Mouse (Mus musculus) heart, embryonic 16.5 days (tissue): Measurements from ENCODE around the gene Fkbp2. TPM values are rescaled to one million over a fixed set of nuclear protein-coding genes. Genes with fewer than 3 reads are reported as not detected.

Source experiments
- ATAC-seq: fragments of 200-750 bp; cut with Nextera tagmentation; replicated peaks from 2 replicates; pipeline ENCODE4 v1.8.0; 2017; ENCODE audit warnings: moderate number of reproducible peaks; ENCODE audit not compliant: insufficient read depth, low FRiP score; ENCODE audit errors: extremely low read depth
- H3K27ac ChIP-seq: fragments of 300-500 bp; sonication (generic); 2 replicates; pipeline ENCODE4 v1.5.1; 2014; ENCODE audit warnings: mild to moderate bottlenecking, low read length, control low read depth, moderate library complexity
- H3K27me3 ChIP-seq: fragments of 300-500 bp; sonication (generic); 2 replicates; pipeline ENCODE4 v1.6.1; 2014; ENCODE audit warnings: low read length, mixed read lengths; ENCODE audit not compliant: control insufficient read depth, insufficient read depth
- H3K36me3 ChIP-seq: fragments of 300-500 bp; sonication (generic); 2 replicates; pipeline ENCODE4 v1.6.1; 2014; ENCODE audit not compliant: control insufficient read depth, insufficient read depth
- H3K4me1 ChIP-seq: fragments of 300-500 bp; sonication (generic); 2 replicates; pipeline ENCODE4 v1.6.1; 2014; ENCODE audit warnings: low read length, mixed read lengths; ENCODE audit not compliant: control insufficient read depth, insufficient read depth
- H3K4me2 ChIP-seq: fragments of 300-500 bp; sonication (generic); 2 replicates; pipeline ENCODE4 v1.6.1; 2014; ENCODE audit warnings: low read depth, mild to moderate bottlenecking, control low read depth, low read length
- H3K4me3 ChIP-seq: fragments of 300-500 bp; sonication (generic); 2 replicates; pipeline ENCODE4 v1.5.1; 2014; ENCODE audit warnings: mild to moderate bottlenecking, control low read depth, low read length
- H3K9ac ChIP-seq: fragments of 300-500 bp; sonication (generic); 2 replicates; pipeline ENCODE4 v1.6.1; 2014; ENCODE audit warnings: low read length, control low read depth
- H3K9me3 ChIP-seq: fragments of 300-500 bp; sonication (generic); replicated peaks from 2 replicates; pipeline ENCODE4 v1.6.1; 2016; ENCODE audit warnings: low read length; ENCODE audit not compliant: control insufficient read depth
- WGBS: fragments of 180-500 bp; shearing (Covaris S2); extraction: QIAGEN DNeasy Blood & Tissue Kit; methylation state at CpG from one replicate; pipeline ENCODE4 v1.1.7; 2014; 5-methylcytosine and 5-hydroxymethylcytosine counted together
- polyA plus RNA-seq: library from polyadenylated mRNA; unstranded; fragments of >200 nt; fragmentation: Nextera tagmentation; extraction: Ambion mirVana; gene quantifications from 2 replicates; pipeline ENCODE4 v1.2.1, GENCODE M21; 2015

The Fkbp2 gene
- polyA plus RNA-seq, 1 experiment from 2014 or later = 83.7 TPM

GRCm38 (mm10) chr19:6968491-6969271 is 11.6 kb downstream of the Fkbp2 start:
- Histone ChIP-seq H3K9me3 (no peaks in the 10 kb centered on the region), H3K4me2 (peak overlapping the region; percentile 63), H3K27me3 (no peaks in the 10 kb centered on the region), H3K27ac (no peak overlapping the region), H3K9ac (peak overlapping the region; percentile 76), H3K4me1 (peaks cover 29% of the 10 kb centered on the region), H3K36me3 (peaks cover 14% of the 10 kb centered on the region), H3K4me3 (peak overlapping the region; percentile 61)
- no peak for ATAC-seq
- WGBS = 16% methylated on average over 15 of the region's 15 CpGs

- H3K27ac ChIP-seq = no peak overlapping the region
- H3K4me1 ChIP-seq = peaks cover 36% of the 10 kb centered on the region
- no peaks in the 10 kb centered on the region for H3K9me3 ChIP-seq
- peaks cover 30% of the 10 kb centered on the region for H3K36me3 ChIP-seq
- H3K4me2 ChIP-seq = no peak overlapping the region
- no peaks in the 10 kb centered on the region for H3K27me3 ChIP-seq
- no peak for ATAC-seq
- H3K9ac ChIP-seq = no peak overlapping the region
- no peak overlapping the region for H3K4me3 ChIP-seq
- 80% methylated on average over 10 of the region's 10 CpGs for WGBS
These were observed 23.8 kb downstream of the Fkbp2 start for GRCm38 (mm10) chr19:6956461-6956860.

- peak; percentile 8; the same call in 1 of the 2 replicates for ATAC-seq
- Histone ChIP-seq H3K27me3 (no peaks in the 10 kb centered on the region), H3K27ac (peak overlapping the region; percentile 36; the same call in 1 of the 2 replicates), H3K4me2 (no peak overlapping the region), H3K9ac (peak overlapping the region; percentile 41; the same call in 1 of the 2 replicates), H3K4me3 (no peak overlapping the region), H3K36me3 (peaks cover 30% of the 10 kb centered on the region), H3K4me1 (peaks cover 37% of the 10 kb centered on the region), H3K9me3 (no peaks in the 10 kb centered on the region)
- 52% methylated on average over 7 of the region's 7 CpGs for WGBS
These were observed 24.9 kb downstream of the Fkbp2 start for GRCm38 (mm10) chr19:6955424-6955823.

- no peak overlapping the region for H3K4me3 ChIP-seq
- H3K36me3 ChIP-seq = peaks cover 17% of the 10 kb centered on the region
- no peak overlapping the region for H3K4me2 ChIP-seq
- no peak overlapping the region for H3K9ac ChIP-seq
- no peak overlapping the region for H3K27ac ChIP-seq
- no peaks in the 10 kb centered on the region for H3K9me3 ChIP-seq
- H3K27me3 ChIP-seq = no peaks in the 10 kb centered on the region
- H3K4me1 ChIP-seq = peaks cover 43% of the 10 kb centered on the region
- WGBS = 51% methylated on average over 9 of the region's 9 CpGs
- ATAC-seq = no peak
These were observed 26.3 kb downstream of the Fkbp2 start for GRCm38 (mm10) chr19:6954046-6954445.

- Histone ChIP-seq H3K4me2 (peak overlapping the region; percentile 85), H3K4me3 (peak overlapping the region; percentile 86), H3K36me3 (peaks cover 10% of the 10 kb centered on the region), H3K27ac (peak overlapping the region; percentile 100), H3K9ac (peak overlapping the region; percentile 89), H3K27me3 (no peaks in the 10 kb centered on the region), H3K9me3 (no peaks in the 10 kb centered on the region), H3K4me1 (peaks cover 43% of the 10 kb centered on the region)
- WGBS = 5% methylated on average over 3 of the region's 3 CpGs
- no peak for ATAC-seq
These were observed 27.6 kb downstream of the Fkbp2 start for GRCm38 (mm10) chr19:6952712-6953037.

- peak overlapping the region; percentile 100 for H3K27ac ChIP-seq
- H3K4me1 ChIP-seq = peaks cover 43% of the 10 kb centered on the region
- H3K9ac ChIP-seq = peak overlapping the region; percentile 89
- no peaks in the 10 kb centered on the region for H3K27me3 ChIP-seq
- peak overlapping the region; percentile 86 for H3K4me3 ChIP-seq
- peaks cover 10% of the 10 kb centered on the region for H3K36me3 ChIP-seq
- ATAC-seq = peak; percentile 56
- 2% methylated on average over 31 of the region's 31 CpGs for WGBS
- H3K4me2 ChIP-seq = peak overlapping the region; percentile 85
- no peaks in the 10 kb centered on the region for H3K9me3 ChIP-seq
These were observed 28.1 kb downstream of the Fkbp2 start for GRCm38 (mm10) chr19:6951994-6952711.

- Histone ChIP-seq H3K9ac (peak overlapping the region; percentile 89), H3K9me3 (no peaks in the 10 kb centered on the region), H3K36me3 (peaks cover 9% of the 10 kb centered on the region; the same call in 1 of the 2 replicates), H3K4me3 (peak overlapping the region; percentile 86), H3K27ac (peak overlapping the region; percentile 100), H3K4me1 (peaks cover 41% of the 10 kb centered on the region), H3K27me3 (no peaks in the 10 kb centered on the region), H3K4me2 (peak overlapping the region; percentile 85)
- ATAC-seq = peak; percentile 79
- under 1% methylated on average over 35 of the region's 35 CpGs for WGBS
These were observed 28.8 kb downstream of the Fkbp2 start for GRCm38 (mm10) chr19:6951381-6951968.

GRCm38 (mm10) chr19:6950613-6951153 is 29.6 kb downstream of the Fkbp2 start:
- H3K4me2 ChIP-seq = peak overlapping the region; percentile 85
- peak overlapping the region; percentile 89 for H3K9ac ChIP-seq
- peak; percentile 17; the same call in 1 of the 2 replicates for ATAC-seq
- H3K4me1 ChIP-seq = peaks cover 37% of the 10 kb centered on the region
- peak overlapping the region; percentile 100 for H3K27ac ChIP-seq
- H3K27me3 ChIP-seq = no peaks in the 10 kb centered on the region
- WGBS = under 1% methylated on average over 28 of the region's 28 CpGs
- peaks cover 9% of the 10 kb centered on the region; the same call in 1 of the 2 replicates for H3K36me3 ChIP-seq
- H3K9me3 ChIP-seq = no peaks in the 10 kb centered on the region
- peak overlapping the region; percentile 86 for H3K4me3 ChIP-seq
